Mouse (Mus musculus) c-Kit-positive CD71-positive TER-119-positive erythroid progenitor cells, embryonic 14.5 days (primary cell): ENCODE data around the gene Srm.
A peak's percentile ranks its signal among the peaks of the same experiment; 100 is the strongest.

Source experiments
- DNase-seq: peaks from one replicate; pipeline ENCODE4 v3.0.0-alpha.2; 2013; ENCODE audit warnings: low spot score

The Srm gene

GRCm38 (mm10) chr4:148591171-148591630 is at the start of gene Srm:
Gene Srm (plus strand): TSS chr4:148591503.
- DNase-seq = peak; percentile 93

GRCm38 (mm10) chr4:148549106-148549505 is 42.2 kb upstream of the Srm start:
- DNase-seq = no peak

GRCm38 (mm10) chr4:148557766-148558165 is 33.5 kb upstream of the Srm start:
- no peak for DNase-seq

GRCm38 (mm10) chr4:148558297-148559000 is 32.9 kb upstream of the Srm start, which contains the start of gene Exosc10:
Gene Exosc10 (plus strand): TSS chr4:148558429.
- DNase-seq = peak; percentile 85

DNA sequence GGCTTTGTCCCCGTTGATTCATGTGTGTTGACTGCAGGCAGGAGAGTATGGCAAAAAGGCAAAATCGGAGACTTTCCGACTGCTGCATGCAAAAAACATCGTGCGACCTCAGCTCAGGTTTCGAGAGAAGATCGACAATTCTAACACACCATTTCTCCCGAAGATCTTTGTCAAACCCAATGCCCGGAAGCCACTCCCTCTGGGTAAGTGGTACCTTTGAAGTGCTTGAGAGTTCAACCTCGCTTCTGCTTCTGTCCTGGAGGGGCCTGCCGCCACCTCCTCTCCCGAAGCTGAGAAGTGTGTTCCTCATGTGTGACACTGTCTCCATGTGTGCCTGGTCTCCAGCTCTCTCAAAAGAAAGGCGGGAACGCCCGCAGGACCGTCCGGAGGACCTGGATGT is 28.6 kb upstream of the Srm start:
- no peak for DNase-seq

GRCm38 (mm10) chr4:148563595-148563994 is 27.7 kb upstream of the Srm start:
- DNase-seq = no peak

DNA sequence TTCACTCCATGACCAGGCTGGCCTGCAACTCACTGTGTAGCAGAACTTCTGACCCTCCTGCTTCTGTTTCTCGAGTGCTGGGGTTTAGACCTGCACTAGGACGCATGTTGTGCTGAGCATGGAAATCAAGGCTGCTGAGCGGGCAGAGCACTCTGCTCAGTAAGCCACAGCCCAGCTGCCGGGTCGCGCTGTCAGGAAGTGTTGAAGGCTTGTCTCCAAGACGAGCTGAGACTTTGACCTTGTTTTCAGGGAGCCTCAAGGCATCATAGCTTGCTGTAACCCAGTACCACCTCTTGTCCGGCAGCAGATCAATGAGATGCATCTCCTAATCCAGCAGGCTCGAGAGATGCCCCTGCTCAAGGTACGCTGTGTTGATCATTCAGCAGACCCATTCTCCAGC is 21.2 kb upstream of the Srm start:
- DNase-seq = no peak

- DNase-seq = no peak
Observed at GRCm38 (mm10) chr4:148570693-148571295, 20.5 kb upstream of the Srm start.

GRCm38 (mm10) chr4:148573222-148573621 is 18.1 kb upstream of the Srm start:
- DNase-seq = no peak

DNA sequence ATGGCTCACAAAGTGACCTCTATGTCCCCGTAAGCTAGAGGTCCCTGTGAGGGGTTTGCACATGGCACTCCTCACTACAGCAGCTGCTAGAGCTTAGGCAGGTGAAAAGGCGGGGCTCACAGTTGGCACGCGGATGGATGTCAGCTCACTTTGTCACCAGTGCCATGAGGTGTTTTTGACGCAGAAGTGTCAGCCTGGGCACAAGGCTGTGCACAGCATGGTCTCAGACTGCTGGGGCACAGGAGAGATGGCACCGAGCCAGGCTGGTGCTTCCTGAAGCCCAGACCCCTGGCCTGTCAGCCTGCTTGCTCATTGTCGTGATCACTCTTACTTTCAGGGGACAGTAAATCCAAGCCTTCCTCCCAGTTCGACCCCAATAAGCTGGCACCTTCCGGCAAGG is 10.5 kb upstream of the Srm start:
- no peak for DNase-seq

DNA sequence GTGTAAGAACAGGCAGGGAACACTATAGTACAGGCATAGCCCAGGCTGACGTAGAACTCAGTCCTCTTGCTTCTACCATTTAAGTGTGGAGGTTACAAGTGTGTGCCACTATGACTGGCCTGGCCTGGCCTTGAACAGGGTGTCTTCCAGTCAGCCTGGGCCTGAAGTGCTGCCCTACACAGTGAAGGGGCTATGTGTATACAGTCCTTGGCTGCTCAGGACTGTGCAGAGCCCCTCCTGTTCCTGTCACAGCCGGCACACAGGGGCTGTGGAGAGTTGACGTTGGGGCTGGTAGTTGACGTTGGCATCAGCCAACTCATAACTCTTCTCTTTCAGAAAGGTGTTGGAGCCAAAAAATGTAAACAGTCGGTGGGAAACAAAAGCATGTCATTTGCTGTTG is 9.9 kb upstream of the Srm start:
- DNase-seq = no peak

GRCm38 (mm10) chr4:148583257-148583656 is 8.0 kb upstream of the Srm start:
- no peak for DNase-seq

DNA sequence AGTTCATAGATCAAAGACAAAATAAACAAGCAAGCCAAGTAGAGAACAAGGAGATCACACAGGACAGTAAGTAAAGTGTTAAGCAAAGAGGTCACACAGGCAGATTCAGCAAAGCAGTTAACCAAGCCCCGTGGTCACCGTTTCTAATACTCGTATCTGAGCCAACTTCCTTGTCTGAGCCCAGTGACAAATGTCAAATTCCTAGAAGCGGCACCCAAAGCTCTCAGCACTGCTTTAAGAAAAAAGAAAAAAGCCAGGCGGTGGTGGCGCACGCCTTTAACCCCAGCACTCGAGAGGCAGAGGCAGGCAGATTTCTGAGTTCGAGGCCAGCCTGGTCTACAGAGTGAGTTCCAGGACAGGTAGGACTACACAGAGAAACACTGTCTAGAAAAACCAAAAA is 4.7 kb upstream of the Srm start:
- DNase-seq = no peak

- no peak for DNase-seq
Observed at GRCm38 (mm10) chr4:148588793-148589192, 2.5 kb upstream of the Srm start.

DNA sequence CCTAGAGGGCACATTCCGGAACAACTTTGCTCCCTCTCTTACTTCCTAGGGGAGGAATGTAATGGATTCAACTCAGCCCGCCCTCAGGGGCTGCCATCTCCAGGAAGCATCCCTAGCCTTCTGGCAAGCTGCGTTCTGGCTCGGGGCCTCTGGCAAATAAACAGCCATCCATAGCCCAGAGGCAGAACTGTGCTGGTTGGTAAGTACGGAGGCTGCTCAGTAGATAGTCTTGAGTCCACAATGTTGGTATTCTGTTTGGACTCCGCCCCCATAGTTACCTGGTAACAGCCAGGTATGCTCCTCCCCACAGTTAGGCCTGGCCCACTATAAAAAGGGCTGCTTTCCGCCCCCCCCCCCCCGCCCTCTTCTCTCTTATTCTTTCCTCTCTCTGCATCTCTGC is 1.7 kb upstream of the Srm start:
- DNase-seq = no peak

- peak; percentile 34 for DNase-seq
Observed at GRCm38 (mm10) chr4:148590421-148591170, 707 bp upstream of the Srm start.

- DNase-seq = peak; percentile 20
Observed at GRCm38 (mm10) chr4:148591637-148592380, 506 bp downstream of the Srm start.

GRCm38 (mm10) chr4:148593996-148594395 is 2.7 kb downstream of the Srm start:
- no peak for DNase-seq

DNA sequence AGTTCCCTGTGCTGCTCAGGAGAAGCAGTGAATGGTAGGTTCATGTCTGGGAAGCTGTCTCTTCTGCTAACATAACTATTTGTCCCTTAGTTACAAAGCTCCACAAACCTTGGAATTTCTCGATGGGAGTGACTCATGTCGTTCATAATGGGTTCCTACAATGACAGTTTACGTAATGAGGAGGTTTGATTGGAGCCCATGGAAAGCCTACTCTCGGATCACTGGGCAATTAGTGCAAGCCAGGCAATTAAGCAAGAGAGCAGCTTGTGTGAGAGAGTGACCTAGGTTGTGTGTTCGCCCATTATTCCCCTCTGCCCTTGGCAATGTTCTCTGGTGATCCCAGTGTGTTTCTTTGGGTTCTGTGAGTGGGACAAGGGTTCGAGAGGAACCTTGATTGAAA is 4.6 kb downstream of the Srm start:
- DNase-seq = no peak

DNA sequence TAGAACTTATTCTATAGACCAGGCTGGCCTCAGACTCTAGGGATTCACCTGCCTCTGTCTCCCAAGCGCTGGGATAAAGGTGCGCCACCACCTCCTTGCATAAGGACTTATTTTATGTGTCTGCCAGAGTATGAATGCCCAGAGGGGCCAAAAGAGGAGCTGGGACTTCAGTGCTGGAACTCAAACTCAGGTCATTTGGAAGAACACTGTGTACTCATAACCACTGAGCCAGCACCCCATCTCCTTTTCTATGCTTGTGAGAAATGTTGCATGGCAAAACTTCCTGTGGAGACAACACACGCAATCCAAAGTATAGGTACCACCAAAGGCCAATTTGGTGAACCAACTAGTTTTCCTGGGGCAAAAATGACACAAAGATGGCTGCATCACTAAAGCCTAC is 5.4 kb downstream of the Srm start:
- no peak for DNase-seq

DNA sequence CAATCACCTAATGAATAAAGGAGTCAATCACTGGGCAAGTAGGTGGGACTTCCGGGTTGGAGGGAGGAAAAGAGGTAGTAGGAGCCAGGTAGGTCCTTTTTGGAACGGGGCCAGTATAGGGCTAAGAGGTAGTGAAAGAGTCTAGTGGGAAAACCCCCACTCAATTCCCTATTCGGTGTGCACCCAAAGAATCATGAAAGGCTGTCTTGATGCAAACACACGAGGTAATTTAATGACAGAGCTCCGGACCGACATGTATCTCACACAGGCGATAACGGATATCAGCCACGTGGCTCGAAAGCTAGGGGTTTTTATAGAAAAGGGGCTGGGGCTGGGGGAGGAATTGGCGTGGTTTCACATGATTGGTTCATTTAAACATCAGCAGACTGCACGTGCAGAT is 7.5 kb downstream of the Srm start:
- DNase-seq = no peak

DNA sequence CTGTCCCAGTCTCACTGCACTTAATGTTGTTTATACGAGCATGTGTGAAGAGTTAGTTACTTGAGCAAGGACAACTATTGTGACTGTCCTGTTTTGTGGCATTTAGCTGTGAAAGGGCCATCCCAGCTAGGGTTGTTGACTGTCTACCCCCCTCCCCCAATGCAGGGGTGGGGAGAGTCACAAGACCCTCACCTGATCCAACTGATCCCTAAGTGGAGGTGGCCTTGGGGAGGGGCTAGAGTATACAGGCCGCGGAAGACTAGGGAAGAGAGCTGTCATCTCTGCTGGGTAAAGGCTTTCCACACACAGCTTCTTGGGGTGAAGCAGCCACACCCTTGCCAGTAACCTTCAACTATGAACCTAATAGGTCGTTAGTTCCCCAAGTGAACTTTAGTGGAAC is 9.0 kb downstream of the Srm start:
- DNase-seq = no peak
